Mouse (Mus musculus): ENCODE results near the gene Cdkal1. TPM values are rescaled to one million over a fixed set of nuclear protein-coding genes. Genes with fewer than 3 reads are reported as not detected.

The Cdkal1 gene
- polyA plus RNA-seq, 1 experiment = 0.50 TPM

DNA sequence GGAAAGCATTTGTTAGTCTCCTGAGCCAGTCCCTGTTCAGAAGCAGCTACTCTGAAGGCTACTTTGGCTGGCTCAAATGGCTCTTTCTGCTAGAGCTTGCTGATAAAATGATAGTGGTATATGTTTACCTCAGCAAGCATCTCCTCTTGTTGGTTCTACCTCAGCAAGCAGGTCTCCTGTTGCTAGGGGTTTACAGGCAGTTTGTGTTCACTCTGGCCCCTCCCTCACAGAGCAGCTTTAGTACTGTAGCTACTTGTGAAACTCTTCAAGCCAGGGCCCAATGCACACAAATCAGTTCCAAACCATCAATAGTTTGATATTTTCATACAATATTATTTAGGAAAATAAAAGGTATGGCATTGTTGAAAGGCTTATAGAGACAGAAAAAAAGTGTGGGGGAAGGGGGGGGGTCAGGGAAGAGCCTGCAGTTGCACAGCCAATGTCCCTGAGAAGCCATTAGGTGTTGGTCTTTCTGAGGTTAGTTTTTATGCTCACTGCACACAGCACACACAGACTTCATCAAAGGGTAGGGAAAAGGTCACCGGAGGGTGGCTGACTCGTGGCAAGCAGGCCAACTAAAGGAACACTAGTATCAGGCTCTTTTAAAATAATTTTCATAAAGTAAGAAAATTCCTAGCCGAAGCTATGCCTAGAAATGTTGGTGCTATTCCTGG is 499.9 kb downstream of the Cdkal1 start:
- peaks cover 4% of the 10 kb centered on the region; the same call in 1 of the 2 replicates for H3K4me1 ChIP-seq
- peaks cover 9% of the 10 kb centered on the region; the same call in 1 of the 2 replicates for H3K9me3 ChIP-seq
- no peaks in the 10 kb centered on the region for H3K27me3 ChIP-seq (replicated peaks)
- H3K4me3 ChIP-seq (replicated peaks) = no peak overlapping the region
- TF ChIP-seq GATA1 (IDR thresholded peaks at IDR 0.05; ENCODE audit: borderline replicate concordance, low read length) = no peak
- TF ChIP-seq FLI1 (IDR thresholded peaks at IDR 0.05; ENCODE audit: low read length) = no peak
- H3K36me3 ChIP-seq (replicated peaks; ENCODE audit: low read length) = peaks cover 13% of the 10 kb centered on the region

DNA sequence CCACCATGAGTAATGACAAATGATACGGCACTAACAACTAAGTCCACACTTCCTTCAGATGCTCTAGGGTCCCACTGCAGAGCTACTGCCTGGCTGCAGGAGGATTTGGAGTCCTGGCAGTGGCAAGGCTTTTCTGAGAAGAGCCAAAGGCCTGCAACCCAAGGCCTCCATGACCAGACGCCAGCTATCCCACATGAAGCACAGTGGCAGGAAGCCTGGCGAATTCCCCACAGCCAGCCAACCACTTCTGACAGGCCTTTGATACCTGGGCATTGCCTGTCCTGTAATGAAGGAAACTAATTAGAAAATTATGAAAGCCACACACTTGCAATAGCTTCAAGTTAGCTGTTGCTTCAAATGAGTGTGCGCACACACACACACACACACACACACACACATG is 500.5 kb downstream of the Cdkal1 start:
- no peak overlapping the region for H3K4me3 ChIP-seq (replicated peaks)

DNA sequence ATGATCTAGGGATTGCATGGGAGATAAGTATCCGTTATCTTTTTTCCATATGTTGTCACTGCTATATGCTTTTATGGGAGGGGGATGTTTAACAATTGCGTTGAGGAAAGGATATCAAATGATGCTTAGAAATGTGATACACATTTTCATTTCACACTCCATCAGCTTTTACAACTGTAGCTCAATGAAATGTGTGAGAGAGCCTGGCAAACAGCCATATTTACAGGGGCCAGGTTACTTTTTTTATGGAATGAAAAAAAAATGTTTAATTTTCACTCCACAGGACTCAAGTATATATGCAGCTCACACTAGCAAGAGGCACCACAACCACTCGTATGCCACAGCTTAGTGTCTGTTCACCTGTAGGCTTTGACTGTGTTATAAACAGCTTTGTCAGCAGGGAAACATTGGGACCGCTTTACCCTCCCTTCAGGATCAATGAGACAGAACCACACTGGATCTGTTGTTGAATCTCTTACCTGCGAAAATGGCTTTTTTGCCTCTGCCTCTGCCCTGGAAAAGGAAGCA is 501.5 kb downstream of the Cdkal1 start:
- H3K4me3 ChIP-seq (replicated peaks) = no peak overlapping the region
- H3K36me3 ChIP-seq (replicated peaks; ENCODE audit: low read length) = peaks cover 13% of the 10 kb centered on the region
- peaks cover 2% of the 10 kb centered on the region; the same call in 1 of the 2 replicates for H3K9me3 ChIP-seq
- H3K4me1 ChIP-seq = no peaks in the 10 kb centered on the region
- TF ChIP-seq GATA1 (IDR thresholded peaks at IDR 0.05; ENCODE audit: borderline replicate concordance, low read length) = no peak
- TF ChIP-seq FLI1 (IDR thresholded peaks at IDR 0.05; ENCODE audit: low read length) = no peak
- H3K27me3 ChIP-seq (replicated peaks) = no peaks in the 10 kb centered on the region

More for the DNA sequence above, 500.5 kb downstream of the Cdkal1 start:
- TF ChIP-seq GATA1 (IDR thresholded peaks at IDR 0.05; ENCODE audit: borderline replicate concordance, low read length) (no peak), FLI1 (IDR thresholded peaks at IDR 0.05; ENCODE audit: low read length) (no peak)
- Histone ChIP-seq H3K9me3 (peaks cover 9% of the 10 kb centered on the region; the same call in 1 of the 2 replicates), H3K36me3 (replicated peaks; ENCODE audit: low read length) (peaks cover 13% of the 10 kb centered on the region), H3K27me3 (replicated peaks) (no peaks in the 10 kb centered on the region), H3K4me1 (peaks cover 4% of the 10 kb centered on the region; the same call in 1 of the 2 replicates)

DNA sequence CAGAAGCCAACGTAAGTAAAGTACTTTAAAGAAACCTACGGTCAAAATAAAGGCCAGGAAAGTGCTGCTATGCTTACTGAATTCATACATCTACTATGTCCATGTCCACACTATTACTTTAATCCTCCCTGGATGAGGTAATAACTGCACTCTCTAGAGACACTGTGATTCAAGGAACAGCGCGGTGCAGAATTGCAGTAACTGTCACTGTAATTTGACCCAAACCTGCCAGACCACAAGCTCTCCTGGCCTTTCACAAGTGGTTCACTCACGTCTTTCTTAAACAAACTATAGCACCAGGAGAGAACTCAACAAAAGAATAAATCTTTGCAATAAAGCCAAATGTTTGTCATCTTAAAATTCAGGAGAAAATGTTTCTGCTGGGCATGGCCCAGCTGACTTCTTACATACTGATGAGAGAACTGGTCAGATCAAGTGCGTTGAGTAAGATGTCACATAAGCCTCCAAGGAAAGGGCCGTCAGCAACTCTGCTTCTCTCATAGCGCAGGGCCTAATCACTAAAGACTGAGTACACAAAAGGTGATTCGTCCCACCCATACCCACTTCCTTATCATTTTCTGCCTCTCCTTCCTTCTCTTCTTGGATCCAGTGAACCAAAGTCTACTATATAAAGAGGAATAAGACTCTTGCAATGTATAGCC is 504.3 kb downstream of the Cdkal1 start:
- no peak overlapping the region for H3K4me3 ChIP-seq (replicated peaks)
- H3K4me1 ChIP-seq = no peaks in the 10 kb centered on the region
- TF ChIP-seq FLI1 (IDR thresholded peaks at IDR 0.05; ENCODE audit: low read length) (no peak), GATA1 (IDR thresholded peaks at IDR 0.05; ENCODE audit: borderline replicate concordance, low read length) (no peak)
- no peaks in the 10 kb centered on the region for H3K27me3 ChIP-seq (replicated peaks)
- H3K9me3 ChIP-seq = peaks cover 16% of the 10 kb centered on the region
- H3K36me3 ChIP-seq (replicated peaks; ENCODE audit: low read length) = peaks cover 25% of the 10 kb centered on the region

DNA sequence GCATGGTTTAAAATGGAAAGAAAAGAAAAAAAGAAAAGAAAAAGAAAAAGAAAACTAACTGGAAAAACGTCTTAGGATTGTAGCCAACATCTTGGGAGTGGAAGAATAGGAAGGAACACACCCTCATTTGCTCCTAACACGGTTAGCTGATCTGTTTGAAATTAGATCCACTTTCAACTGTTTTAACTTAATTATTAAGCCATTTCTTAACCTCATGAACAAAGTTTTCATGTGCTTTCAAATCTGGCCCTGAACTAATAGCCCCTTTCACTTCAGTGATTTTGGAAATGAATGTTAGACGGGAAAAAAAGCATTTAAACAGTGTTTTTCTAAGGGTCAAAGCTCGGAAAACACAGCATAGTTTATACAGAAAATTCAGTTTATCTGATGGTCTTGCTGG is 505.5 kb downstream of the Cdkal1 start:
- Histone ChIP-seq H3K36me3 (replicated peaks; ENCODE audit: low read length) (peaks cover 25% of the 10 kb centered on the region), H3K27me3 (replicated peaks) (no peaks in the 10 kb centered on the region), H3K4me3 (replicated peaks) (no peak overlapping the region), H3K9me3 (peaks cover 16% of the 10 kb centered on the region), H3K4me1 (no peaks in the 10 kb centered on the region)
- no peak for TF ChIP-seq GATA1 (IDR thresholded peaks at IDR 0.05; ENCODE audit: borderline replicate concordance, low read length)
- no peak for TF ChIP-seq FLI1 (IDR thresholded peaks at IDR 0.05; ENCODE audit: low read length)

DNA sequence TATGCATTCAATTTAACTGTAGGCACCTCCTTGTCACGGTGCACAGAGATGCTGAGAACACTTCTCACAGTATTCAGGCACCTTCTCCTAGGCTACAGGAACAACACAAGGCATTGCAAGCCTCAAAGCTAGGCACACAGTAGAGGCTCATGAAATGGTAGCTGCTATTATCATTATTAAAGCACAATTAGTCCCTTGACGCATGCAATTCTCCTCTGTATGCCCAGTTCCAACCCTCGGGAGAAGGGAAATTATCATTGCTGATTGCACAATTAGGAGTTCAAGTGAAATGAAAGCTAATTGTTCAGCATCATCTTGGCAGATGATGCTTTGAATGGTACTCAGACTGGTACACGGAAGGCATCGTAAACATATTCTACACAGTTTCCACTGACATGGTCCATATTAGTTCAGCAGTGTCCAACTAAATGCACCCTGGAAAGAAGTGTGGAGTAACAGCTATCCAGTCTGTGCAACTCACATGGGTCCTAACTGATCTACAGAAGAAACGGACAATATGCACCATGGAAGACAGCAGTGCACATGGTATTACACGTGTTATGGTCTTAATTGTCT is 506.0 kb downstream of the Cdkal1 start:
- no peaks in the 10 kb centered on the region for H3K4me1 ChIP-seq
- no peaks in the 10 kb centered on the region for H3K27me3 ChIP-seq (replicated peaks)
- H3K9me3 ChIP-seq = peaks cover 16% of the 10 kb centered on the region
- no peak overlapping the region for H3K4me3 ChIP-seq (replicated peaks)
- H3K36me3 ChIP-seq (replicated peaks; ENCODE audit: low read length) = peaks cover 25% of the 10 kb centered on the region
- TF ChIP-seq FLI1 (IDR thresholded peaks at IDR 0.05; ENCODE audit: low read length) = no peak
- TF ChIP-seq GATA1 (IDR thresholded peaks at IDR 0.05; ENCODE audit: borderline replicate concordance, low read length) = no peak

DNA sequence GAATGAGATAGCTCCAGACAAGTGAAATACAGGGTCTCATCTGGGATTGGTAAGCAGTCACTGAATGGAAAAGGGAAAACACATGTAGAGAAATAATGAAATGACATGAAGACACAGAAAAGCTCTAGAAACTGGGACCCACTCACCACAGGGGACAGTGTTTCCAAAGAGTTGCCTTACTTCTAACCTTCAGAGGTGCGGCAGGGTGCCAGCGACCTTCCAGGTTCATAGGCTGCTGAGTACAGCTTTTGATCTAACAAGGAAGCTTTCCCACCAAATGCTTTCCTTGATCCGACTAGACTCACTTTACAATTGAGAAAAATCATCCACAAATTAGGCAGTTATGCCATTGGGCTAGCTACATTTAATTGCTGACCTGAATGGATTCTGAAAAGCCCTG is 507.1 kb downstream of the Cdkal1 start:
- Histone ChIP-seq H3K4me1 (no peaks in the 10 kb centered on the region), H3K27me3 (replicated peaks) (no peaks in the 10 kb centered on the region), H3K36me3 (replicated peaks; ENCODE audit: low read length) (peaks cover 20% of the 10 kb centered on the region), H3K4me3 (replicated peaks) (no peak overlapping the region), H3K9me3 (peaks cover 16% of the 10 kb centered on the region)
- no peak for TF ChIP-seq GATA1 (IDR thresholded peaks at IDR 0.05; ENCODE audit: borderline replicate concordance, low read length)
- TF ChIP-seq FLI1 (IDR thresholded peaks at IDR 0.05; ENCODE audit: low read length) = no peak

DNA sequence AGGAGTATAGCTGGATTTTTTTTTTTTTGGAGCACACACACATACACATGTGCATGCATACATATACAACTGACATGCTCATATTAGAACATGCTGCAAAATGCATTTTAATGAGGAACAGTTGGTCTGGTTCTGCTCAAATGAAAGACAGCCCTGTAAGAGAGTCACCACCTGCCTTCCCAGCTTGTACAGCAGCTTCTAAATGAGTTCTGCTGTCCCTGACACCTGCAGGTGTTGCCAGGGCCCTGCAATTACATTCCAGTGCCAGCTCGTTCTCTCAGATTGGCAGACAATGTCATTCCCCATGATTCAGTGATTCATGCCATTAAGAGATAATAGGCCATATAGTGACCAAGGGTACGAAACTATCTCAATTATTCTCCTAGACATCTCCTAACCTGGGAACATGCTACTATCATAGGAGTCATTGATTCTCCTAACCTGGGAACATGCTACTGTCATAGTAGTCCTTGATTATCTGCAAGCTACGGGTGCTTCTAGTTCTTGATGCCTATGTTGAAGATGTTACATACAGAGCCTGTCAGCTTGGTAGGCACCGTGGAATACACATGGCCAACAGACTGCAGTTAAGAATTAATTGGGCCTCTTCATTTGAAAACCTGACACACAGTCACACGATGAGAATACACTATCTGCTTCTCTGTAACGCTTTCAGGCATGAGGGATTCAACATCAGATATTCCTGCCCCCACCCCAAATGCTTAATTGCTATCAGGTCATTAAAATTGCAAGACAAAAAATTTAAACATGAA is 522.6 kb downstream of the Cdkal1 start:
- no peaks in the 10 kb centered on the region for H3K27me3 ChIP-seq (replicated peaks)
- no peaks in the 10 kb centered on the region for H3K4me1 ChIP-seq
- H3K36me3 ChIP-seq (replicated peaks; ENCODE audit: low read length) = no peaks in the 10 kb centered on the region
- TF ChIP-seq FLI1 (IDR thresholded peaks at IDR 0.05; ENCODE audit: low read length) (no peak), GATA1 (IDR thresholded peaks at IDR 0.05; ENCODE audit: borderline replicate concordance, low read length) (no peak)
- H3K9me3 ChIP-seq = no peaks in the 10 kb centered on the region
- no peak overlapping the region for H3K4me3 ChIP-seq (replicated peaks)

DNA sequence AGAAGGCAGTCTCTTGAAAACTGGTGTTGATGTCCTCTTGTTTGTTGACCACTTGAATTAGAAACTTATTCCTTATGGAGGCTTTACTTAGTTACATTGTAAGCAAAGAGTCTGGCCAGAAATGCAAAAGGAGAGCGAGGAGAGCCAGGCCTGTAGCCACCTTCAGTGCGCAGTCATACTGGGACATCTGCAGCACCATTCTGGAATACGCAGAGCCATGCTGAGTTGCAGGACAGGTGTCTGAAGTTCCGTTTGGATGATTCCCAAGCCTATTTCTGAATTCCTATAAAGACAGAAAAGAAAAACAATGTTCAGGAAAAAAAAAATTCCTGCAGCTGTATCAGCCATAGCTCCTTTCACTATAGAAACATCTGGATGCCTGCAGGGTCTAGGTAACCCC is 529.5 kb downstream of the Cdkal1 start:
- H3K4me3 ChIP-seq (replicated peaks) = no peak overlapping the region
- H3K4me1 ChIP-seq = no peaks in the 10 kb centered on the region
- H3K27me3 ChIP-seq (replicated peaks) = no peaks in the 10 kb centered on the region
- TF ChIP-seq FLI1 (IDR thresholded peaks at IDR 0.05; ENCODE audit: low read length) = no peak
- TF ChIP-seq GATA1 (IDR thresholded peaks at IDR 0.05; ENCODE audit: borderline replicate concordance, low read length) = no peak
- peaks cover 20% of the 10 kb centered on the region for H3K36me3 ChIP-seq (replicated peaks; ENCODE audit: low read length)
- H3K9me3 ChIP-seq = no peaks in the 10 kb centered on the region

All from megakaryocyte, embryonic 14.5 days (primary cell).